Mouse (Mus musculus): ENCODE data around the gene Otop2. TPM values are rescaled to one million over a fixed set of nuclear protein-coding genes. Genes with fewer than 3 reads are reported as not detected.

Gene Otop2
- polyA plus RNA-seq, 1 experiment from 2014 or later, result not detected

DNA sequence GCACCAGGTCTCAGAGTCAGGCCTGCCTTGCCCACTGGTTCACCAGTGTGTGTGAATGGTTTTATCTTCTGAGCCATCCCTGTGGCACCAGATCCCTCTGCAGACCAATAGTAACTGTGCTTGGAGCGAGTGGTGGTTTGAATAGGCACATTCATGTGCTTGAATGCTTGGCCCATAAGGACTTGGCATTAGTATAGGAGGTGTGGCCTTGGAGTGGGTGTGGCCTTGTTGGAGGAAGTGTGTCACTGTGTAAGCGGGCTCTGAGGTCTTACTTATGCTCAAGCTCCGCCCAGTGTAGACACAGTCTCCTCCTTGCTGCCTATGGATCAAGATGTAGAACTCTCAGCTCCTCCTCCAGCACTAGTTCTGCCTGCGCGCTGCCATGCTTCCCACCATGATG is 19.6 kb upstream of the Otop2 start:
- Histone ChIP-seq H3K4me2 (no peak overlapping the region), H3K27me3 (no peaks in the 10 kb centered on the region), H3K9me3 (replicated peaks) (no peaks in the 10 kb centered on the region), H3K9ac (no peak overlapping the region), H3K27ac (no peak overlapping the region), H3K4me1 (replicated peaks) (peaks cover 18% of the 10 kb centered on the region), H3K36me3 (no peaks in the 10 kb centered on the region), H3K4me3 (replicated peaks) (no peak overlapping the region)
- ATAC-seq (ENCODE audit: low read depth) (no peak), DNase-seq (no peak)
- WGBS (ENCODE audit: insufficient replicate concordance), result 73% methylated on average over 5 of the region's 5 CpGs

DNA sequence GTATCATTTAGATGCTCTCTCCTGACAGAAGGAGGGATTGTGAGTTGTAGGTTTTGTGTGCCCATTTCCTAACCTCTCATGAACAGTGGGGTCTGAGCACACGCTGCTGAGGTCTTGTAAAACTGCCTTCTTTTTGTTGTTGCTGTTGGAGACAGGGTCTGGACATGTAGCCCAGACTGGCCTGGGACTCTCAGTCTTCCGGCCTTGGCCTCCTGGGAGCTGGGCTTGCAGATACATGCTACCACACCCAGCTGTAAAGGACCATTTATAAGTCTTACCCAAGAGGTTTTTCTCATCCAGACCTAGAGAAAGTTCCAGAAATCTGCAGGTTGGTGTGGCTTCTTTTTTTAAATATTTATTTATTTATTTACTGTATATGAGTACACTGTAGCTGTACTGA is 18.7 kb upstream of the Otop2 start:
- Histone ChIP-seq H3K9me3 (replicated peaks) (no peaks in the 10 kb centered on the region), H3K9ac (no peak overlapping the region), H3K27me3 (no peaks in the 10 kb centered on the region), H3K4me2 (no peak overlapping the region), H3K27ac (no peak overlapping the region), H3K36me3 (no peaks in the 10 kb centered on the region), H3K4me1 (replicated peaks) (peaks cover 19% of the 10 kb centered on the region), H3K4me3 (replicated peaks) (no peak overlapping the region)
- WGBS (ENCODE audit: insufficient replicate concordance), result 65% methylated on average over 2 of the region's 2 CpGs
- no peak for ATAC-seq (ENCODE audit: low read depth)
- DNase-seq, result no peak

DNA sequence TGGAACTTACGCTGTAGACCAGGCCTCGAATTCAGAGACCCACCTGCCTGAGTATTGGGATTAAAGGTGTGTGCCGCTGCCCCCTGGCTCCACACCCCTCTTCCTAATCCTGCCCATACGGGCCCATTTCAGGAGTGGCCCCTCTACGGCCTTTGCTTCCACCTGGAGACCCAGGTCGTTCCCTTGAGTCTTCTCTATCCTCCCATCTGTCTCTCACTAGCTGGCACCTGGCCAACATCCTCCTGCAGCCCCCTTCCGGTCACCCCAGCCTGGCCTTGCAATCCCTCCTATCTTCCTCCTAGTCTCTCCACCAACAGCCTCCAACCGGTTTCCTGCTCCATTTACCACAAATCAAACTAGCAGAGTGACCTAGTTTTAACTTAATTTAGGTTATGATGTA is 17.1 kb upstream of the Otop2 start:
- Histone ChIP-seq H3K4me2 (no peak overlapping the region), H3K9ac (no peak overlapping the region), H3K9me3 (replicated peaks) (no peaks in the 10 kb centered on the region), H3K27me3 (0 out of 2 replicates have a peak, but pooled peaks cover 4% of the 10 kb centered on the region), H3K27ac (no peak overlapping the region), H3K4me1 (replicated peaks) (peaks cover 24% of the 10 kb centered on the region), H3K4me3 (replicated peaks) (no peak overlapping the region), H3K36me3 (peaks cover 4% of the 10 kb centered on the region; the same call in 1 of the 2 replicates)
- 66% methylated on average over 8 of the region's 8 CpGs for WGBS (ENCODE audit: insufficient replicate concordance)
- ATAC-seq (ENCODE audit: low read depth), result no peak
- no peak for DNase-seq

DNA sequence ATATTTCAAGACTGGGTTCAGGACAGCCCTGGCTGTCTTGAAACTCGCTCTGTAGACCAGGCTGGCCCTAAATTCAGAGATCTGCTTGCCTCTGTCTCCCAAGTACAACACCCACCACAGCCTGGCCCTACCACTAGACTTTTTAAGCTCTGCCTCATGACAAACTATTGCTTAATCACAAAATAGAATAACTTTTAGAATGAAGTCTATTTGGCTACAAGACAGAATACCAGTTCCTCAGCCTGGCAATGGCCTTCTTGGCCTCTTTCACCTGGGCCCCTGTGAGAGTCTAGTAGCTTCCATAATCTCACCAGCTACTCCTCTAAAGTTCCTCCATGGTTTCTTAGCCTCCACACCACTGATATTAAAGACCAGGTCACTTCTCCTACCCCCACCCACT is 16.6 kb upstream of the Otop2 start:
- Histone ChIP-seq H3K4me1 (replicated peaks) (peaks cover 24% of the 10 kb centered on the region), H3K27me3 (0 out of 2 replicates have a peak, but pooled peaks cover 4% of the 10 kb centered on the region), H3K9me3 (replicated peaks) (no peaks in the 10 kb centered on the region), H3K4me2 (no peak overlapping the region), H3K36me3 (peaks cover 4% of the 10 kb centered on the region; the same call in 1 of the 2 replicates), H3K9ac (no peak overlapping the region), H3K27ac (no peak overlapping the region), H3K4me3 (replicated peaks) (no peak overlapping the region)
- DNase-seq (no peak), ATAC-seq (ENCODE audit: low read depth) (no peak)
- 69% methylated on average over 1 of the region's 1 CpGs for WGBS (ENCODE audit: insufficient replicate concordance)

DNA sequence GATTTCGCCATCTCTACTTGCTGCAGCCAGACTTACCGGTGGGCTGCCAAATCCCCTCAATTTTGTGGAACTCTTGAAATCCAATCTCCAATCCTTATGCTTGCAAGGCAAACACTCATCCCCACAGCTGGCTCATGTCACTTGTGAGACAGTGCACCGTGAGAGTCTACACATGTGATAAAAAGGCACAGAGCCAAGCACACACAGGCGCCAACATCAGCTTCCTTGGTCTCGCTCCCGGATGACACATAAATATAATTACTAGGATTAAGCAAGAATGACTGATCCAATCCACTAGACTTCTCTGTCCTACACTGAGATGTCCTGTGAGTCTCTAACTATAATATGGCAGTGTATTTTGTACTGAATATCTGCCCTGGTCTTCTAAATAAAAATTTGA is 16.0 kb upstream of the Otop2 start:
- Histone ChIP-seq H3K27me3 (peaks cover 8% of the 10 kb centered on the region; the same call in 1 of the 2 replicates), H3K4me1 (replicated peaks) (peaks cover 24% of the 10 kb centered on the region), H3K4me2 (no peak overlapping the region), H3K27ac (peak overlapping the region; percentile 40; the same call in 1 of the 2 replicates), H3K36me3 (peaks cover 4% of the 10 kb centered on the region; the same call in 1 of the 2 replicates), H3K4me3 (replicated peaks) (no peak overlapping the region), H3K9ac (no peak overlapping the region), H3K9me3 (replicated peaks) (no peaks in the 10 kb centered on the region)
- 72% methylated on average over 6 of the region's 6 CpGs for WGBS (ENCODE audit: insufficient replicate concordance)
- DNase-seq (no peak), ATAC-seq (ENCODE audit: low read depth) (no peak)

DNA sequence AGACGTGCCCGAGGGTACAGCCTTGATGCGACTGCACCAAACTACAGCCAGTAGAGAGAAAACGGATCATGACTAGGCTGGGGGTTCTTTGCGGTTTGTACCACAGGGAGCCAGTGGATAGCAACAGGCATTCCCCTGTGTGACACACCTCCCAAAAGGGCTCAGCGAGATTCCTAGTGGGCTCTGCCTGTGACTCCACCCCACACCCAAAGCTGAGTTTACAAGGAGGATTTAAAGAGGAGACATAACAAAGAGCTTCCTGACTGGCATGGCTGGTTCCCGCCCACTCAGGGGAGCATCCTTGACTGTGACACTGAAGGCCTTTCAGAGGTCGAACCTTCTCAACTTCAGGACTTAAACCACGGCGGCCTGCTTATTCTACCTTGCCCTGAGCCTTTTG is 15.5 kb upstream of the Otop2 start:
- Histone ChIP-seq H3K4me2 (no peak overlapping the region), H3K9ac (no peak overlapping the region), H3K27me3 (peaks cover 14% of the 10 kb centered on the region), H3K27ac (peak overlapping the region; percentile 40), H3K4me3 (replicated peaks) (no peak overlapping the region), H3K36me3 (peaks cover 4% of the 10 kb centered on the region; the same call in 1 of the 2 replicates), H3K9me3 (replicated peaks) (no peaks in the 10 kb centered on the region), H3K4me1 (replicated peaks) (peaks cover 24% of the 10 kb centered on the region)
- WGBS (ENCODE audit: insufficient replicate concordance), result 58% methylated on average over 10 of the region's 10 CpGs
- no peak for ATAC-seq (ENCODE audit: low read depth)
- DNase-seq, result no peak

DNA sequence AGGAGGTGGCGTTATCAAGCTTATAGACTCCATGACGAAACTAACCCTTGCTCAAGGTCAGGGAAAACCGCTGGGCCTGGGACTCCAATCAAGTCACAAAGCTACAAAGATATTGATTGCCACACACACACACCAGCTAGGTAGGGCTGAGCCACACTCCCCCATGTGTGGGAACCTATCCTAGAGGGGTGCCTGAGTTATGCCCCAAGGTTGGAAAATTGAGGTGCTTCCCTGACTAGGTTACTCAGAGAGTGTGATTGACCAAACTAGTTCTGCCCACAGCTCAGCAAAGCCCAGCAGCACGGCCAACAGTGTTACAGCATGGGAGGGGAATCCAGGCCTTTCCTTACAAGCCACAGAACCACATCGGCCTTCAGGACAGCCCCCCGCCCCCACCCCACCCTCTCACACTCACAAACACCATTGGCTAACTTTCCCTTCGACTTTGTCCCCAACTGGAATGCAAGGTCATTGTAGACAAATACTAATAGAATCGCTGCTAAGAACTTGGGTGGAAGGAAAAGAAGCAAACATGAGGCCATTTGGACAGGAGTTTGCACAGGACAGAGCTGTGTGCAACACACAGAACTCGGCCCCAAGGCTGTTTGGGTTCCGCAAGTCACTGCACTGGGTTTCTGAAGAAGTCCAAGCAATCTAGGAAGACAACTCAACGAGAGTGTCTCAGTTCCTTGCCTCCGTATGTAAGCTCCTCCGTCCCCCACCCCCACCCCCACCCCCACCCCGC is 14.2 kb upstream of the Otop2 start:
- Histone ChIP-seq H3K4me1 (replicated peaks) (peaks cover 30% of the 10 kb centered on the region), H3K9me3 (replicated peaks) (no peaks in the 10 kb centered on the region), H3K4me2 (0 out of 2 replicates have a peak overlapping the region, but pooled peaks have one; percentile 26), H3K9ac (no peak overlapping the region), H3K36me3 (peaks cover 4% of the 10 kb centered on the region; the same call in 1 of the 2 replicates), H3K27me3 (peaks cover 27% of the 10 kb centered on the region), H3K4me3 (replicated peaks) (no peak overlapping the region), H3K27ac (peak overlapping the region; percentile 78)
- peak; percentile 55 for ATAC-seq (ENCODE audit: low read depth)
- WGBS (ENCODE audit: insufficient replicate concordance), result 44% methylated on average over 14 of the region's 14 CpGs
- no peak for DNase-seq

DNA sequence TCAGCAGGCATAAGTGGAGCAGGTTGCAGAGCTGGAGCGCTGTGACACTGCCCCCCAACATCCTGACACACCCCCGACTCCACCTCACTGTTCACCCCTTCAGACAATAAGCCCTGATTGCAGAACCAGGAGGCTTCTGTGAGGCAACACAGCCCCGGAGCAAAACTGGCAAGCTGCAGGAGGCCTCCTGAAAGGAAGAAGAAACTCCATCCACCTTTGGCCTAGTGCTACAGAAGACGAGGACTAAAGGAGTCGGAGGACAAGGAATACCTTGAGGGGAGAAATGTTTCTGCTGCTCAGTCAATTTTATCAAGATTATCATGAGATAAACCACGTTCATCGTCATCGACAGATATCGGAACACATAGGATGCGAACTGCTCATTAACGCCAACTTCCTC is 11.0 kb upstream of the Otop2 start:
- Histone ChIP-seq H3K4me1 (replicated peaks) (peaks cover 24% of the 10 kb centered on the region), H3K4me3 (replicated peaks) (peak overlapping the region; percentile 48; the same call in 1 of the 2 replicates), H3K36me3 (peaks cover 4% of the 10 kb centered on the region; the same call in 1 of the 2 replicates), H3K27me3 (peaks cover 38% of the 10 kb centered on the region), H3K9me3 (replicated peaks) (no peaks in the 10 kb centered on the region), H3K27ac (no peak overlapping the region), H3K4me2 (peak overlapping the region; percentile 56), H3K9ac (no peak overlapping the region)
- ATAC-seq (ENCODE audit: low read depth), result no peak
- no peak for DNase-seq
- WGBS (ENCODE audit: insufficient replicate concordance), result 77% methylated on average over 11 of the region's 11 CpGs

DNA sequence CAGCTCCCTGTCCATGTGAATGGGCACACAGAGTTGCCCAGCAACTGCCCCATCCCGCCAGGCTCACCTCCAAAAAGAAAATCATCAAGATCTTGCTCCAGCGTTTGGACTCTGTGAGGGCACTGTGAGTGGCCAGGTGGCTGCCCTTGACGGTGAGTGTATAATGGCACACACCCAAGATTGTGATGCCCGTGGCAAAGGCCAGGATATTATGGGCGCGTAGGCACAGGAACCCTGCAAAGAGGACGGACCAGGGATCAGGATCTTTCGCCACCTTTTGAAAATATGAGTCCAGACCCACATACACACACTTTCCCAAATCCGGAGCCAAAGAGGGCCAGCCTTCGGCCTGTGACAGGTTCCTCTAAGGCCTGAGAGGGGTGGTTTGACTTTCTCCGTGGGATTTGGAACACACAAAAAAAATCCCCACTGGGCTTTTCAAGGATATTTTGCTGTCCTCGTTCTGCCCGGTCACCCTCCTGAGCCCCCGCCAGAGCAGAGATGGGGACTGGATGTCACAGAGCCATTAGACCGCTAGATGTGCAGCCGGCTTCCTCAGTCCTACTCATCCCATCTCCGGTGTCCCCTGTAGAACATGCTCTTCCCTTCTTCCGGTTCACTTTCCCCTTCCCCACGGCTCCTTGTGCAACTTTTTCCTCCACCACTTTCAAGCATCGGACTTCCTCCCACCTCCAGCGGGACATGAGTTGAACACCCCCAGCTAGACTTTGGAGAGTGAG is 10.3 kb upstream of the Otop2 start:
- WGBS (ENCODE audit: insufficient replicate concordance), result 51% methylated on average over 21 of the region's 21 CpGs
- H3K27ac ChIP-seq, result peak overlapping the region; percentile 39
- H3K36me3 ChIP-seq, result peaks cover 4% of the 10 kb centered on the region; the same call in 1 of the 2 replicates
- H3K9me3 ChIP-seq (replicated peaks), result no peaks in the 10 kb centered on the region
- H3K9ac ChIP-seq, result peak overlapping the region; percentile 58
- ATAC-seq (ENCODE audit: low read depth) (no peak), DNase-seq (no peak)
- peak overlapping the region; percentile 56 for H3K4me2 ChIP-seq
- peak overlapping the region; percentile 48 for H3K4me3 ChIP-seq (replicated peaks)
- peaks cover 38% of the 10 kb centered on the region for H3K27me3 ChIP-seq
- peaks cover 19% of the 10 kb centered on the region; the same call in 1 of the 2 replicates for H3K4me1 ChIP-seq (replicated peaks)

DNA sequence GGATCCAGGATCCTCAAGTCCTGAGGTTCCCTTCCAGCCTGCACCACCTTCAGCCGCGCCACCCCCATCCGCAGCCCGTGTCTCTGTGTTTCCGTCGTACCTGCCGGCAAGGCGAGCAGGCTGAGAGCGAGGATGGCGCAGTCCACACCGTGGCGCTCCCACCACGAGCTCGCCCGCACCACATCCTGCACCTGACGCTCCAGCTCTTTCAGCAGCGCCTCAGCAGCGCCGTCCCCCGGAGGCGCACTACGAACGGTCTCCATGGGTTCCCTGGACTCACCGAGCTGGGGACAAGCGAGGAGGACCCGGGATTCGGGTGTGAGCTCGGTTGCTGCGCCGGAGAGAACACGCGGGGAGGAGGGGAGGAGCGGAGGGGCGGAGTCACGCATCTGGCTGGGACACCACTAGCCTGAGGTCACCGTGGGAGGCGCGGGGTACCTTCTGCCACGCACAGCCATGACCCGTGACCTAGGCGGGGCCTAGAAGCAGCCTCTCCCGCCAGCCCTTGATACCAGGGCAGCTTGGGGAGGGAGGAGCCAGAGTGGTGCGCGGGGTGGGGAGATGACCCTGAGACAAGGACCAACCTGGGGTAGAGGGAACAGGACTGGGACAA is 9.6 kb upstream of the Otop2 start, which contains the start of gene Fads6:
Gene Fads6 (minus strand): TSS at position 450 of the 613 bp plus-strand sequence.
- H3K9me3 ChIP-seq (replicated peaks), result no peaks in the 10 kb centered on the region
- H3K27me3 ChIP-seq, result peaks cover 38% of the 10 kb centered on the region
- peak within 1 kb of the TSS; percentile 56 for H3K4me2 ChIP-seq
- 1% methylated on average over 44 of the region's 44 CpGs for WGBS (ENCODE audit: insufficient replicate concordance)
- peaks cover 4% of the 10 kb centered on the region; the same call in 1 of the 2 replicates for H3K36me3 ChIP-seq
- H3K27ac ChIP-seq, result peak within 1 kb of the TSS; percentile 39
- ATAC-seq (ENCODE audit: low read depth) (peak; percentile 64), DNase-seq (peak; percentile 22)
- peaks cover 13% of the 10 kb centered on the region; the same call in 1 of the 2 replicates for H3K4me1 ChIP-seq (replicated peaks)
- peak within 1 kb of the TSS; percentile 48 for H3K4me3 ChIP-seq (replicated peaks)
- peak within 1 kb of the TSS; percentile 58 for H3K9ac ChIP-seq

DNA sequence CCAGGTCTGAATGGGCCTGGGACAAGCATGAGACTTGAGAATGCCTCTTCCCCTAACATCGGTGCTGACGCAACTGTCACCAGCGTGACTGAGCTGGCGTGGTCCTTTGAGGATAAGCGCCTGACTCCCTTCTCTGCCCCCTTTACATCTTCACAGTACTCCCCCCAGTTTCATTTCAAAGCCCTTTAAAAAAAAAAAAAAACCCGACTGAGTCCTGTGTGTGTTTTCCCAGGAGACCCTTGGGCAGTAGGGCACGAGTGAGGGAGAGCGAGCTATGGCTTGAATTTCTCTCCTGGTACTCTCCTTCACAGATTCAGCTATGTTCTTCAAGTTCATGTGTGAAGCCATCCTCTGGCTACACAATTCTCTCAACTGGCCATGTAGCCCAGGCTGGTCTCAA is 8.8 kb upstream of the Otop2 start:
- ATAC-seq (ENCODE audit: low read depth) (no peak), DNase-seq (no peak)
- H3K36me3 ChIP-seq, result peaks cover 4% of the 10 kb centered on the region; the same call in 1 of the 2 replicates
- no peak overlapping the region for H3K4me3 ChIP-seq (replicated peaks)
- WGBS (ENCODE audit: insufficient replicate concordance), result 50% methylated on average over 8 of the region's 8 CpGs
- H3K9ac ChIP-seq, result no peak overlapping the region
- H3K27ac ChIP-seq, result no peak overlapping the region
- no peaks in the 10 kb centered on the region for H3K9me3 ChIP-seq (replicated peaks)
- peaks cover 11% of the 10 kb centered on the region; the same call in 1 of the 2 replicates for H3K4me1 ChIP-seq (replicated peaks)
- H3K27me3 ChIP-seq, result peaks cover 38% of the 10 kb centered on the region
- H3K4me2 ChIP-seq, result no peak overlapping the region

All from liver, embryonic 13.5 days (tissue).